Mouse (Mus musculus): ENCODE results near the gene Eif4g3.
"Not testable (repeated sequence)": the region's sequence is repeated elsewhere in the genome, so short reads cannot be mapped to it uniquely, and the experiment has no call there.

The Eif4g3 gene

GRCm38 (mm10) chr4:137992890-137993289, at the start of gene Eif4g3:
Eif4g3 (plus strand) TSS chr4:137993022.
- no peak for DNase-seq

- DNase-seq, result no peak
These were observed 49.3 kb upstream of the Eif4g3 start for GRCm38 (mm10) chr4:137943540-137943939.

- DNase-seq, result peak in 1 of 2 experiments; percentile 14
These were observed 47.4 kb upstream of the Eif4g3 start for GRCm38 (mm10) chr4:137945376-137945775.

GRCm38 (mm10) chr4:137946419-137946818, 46.4 kb upstream of the Eif4g3 start:
- DNase-seq, result no peak

GRCm38 (mm10) chr4:137952840-137953239, 40.0 kb upstream of the Eif4g3 start:
- peak; percentile 88 to 89 for DNase-seq

GRCm38 (mm10) chr4:137954184-137954583, 38.6 kb upstream of the Eif4g3 start:
- no peak for DNase-seq

GRCm38 (mm10) chr4:137954926-137955396, 37.9 kb upstream of the Eif4g3 start:
- DNase-seq, result peak; percentile 28 to 29

- no peak for DNase-seq
These were observed 36.6 kb upstream of the Eif4g3 start for GRCm38 (mm10) chr4:137956260-137956659.

- DNase-seq, result peak in 1 of 2 experiments; percentile 16
These were observed 32.7 kb upstream of the Eif4g3 start for GRCm38 (mm10) chr4:137959889-137960665.

- no peak for DNase-seq
These were observed 32.1 kb upstream of the Eif4g3 start for GRCm38 (mm10) chr4:137960757-137961156.

- DNase-seq, result no peak
These were observed 30.0 kb upstream of the Eif4g3 start for GRCm38 (mm10) chr4:137962643-137963350.

- DNase-seq, result no peak
These were observed 29.4 kb upstream of the Eif4g3 start for GRCm38 (mm10) chr4:137963431-137963830.

GRCm38 (mm10) chr4:137963881-137964584, 28.8 kb upstream of the Eif4g3 start:
- DNase-seq, result peak; percentile 78 to 79

GRCm38 (mm10) chr4:137964585-137964930, 28.3 kb upstream of the Eif4g3 start:
- DNase-seq, result no peak

- peak; percentile 76 to 80 for DNase-seq
These were observed 24.6 kb upstream of the Eif4g3 start for GRCm38 (mm10) chr4:137968203-137968602.

GRCm38 (mm10) chr4:137970623-137971199, 22.1 kb upstream of the Eif4g3 start:
- DNase-seq, result not testable (repeated sequence)

GRCm38 (mm10) chr4:137974856-137975432, 17.9 kb upstream of the Eif4g3 start:
- DNase-seq, result not testable (repeated sequence)

GRCm38 (mm10) chr4:137979066-137979644, 13.7 kb upstream of the Eif4g3 start:
- not testable (repeated sequence) for DNase-seq

GRCm38 (mm10) chr4:137982869-137983268, 10.0 kb upstream of the Eif4g3 start:
- DNase-seq, result no peak

GRCm38 (mm10) chr4:137984212-137984611, 8.6 kb upstream of the Eif4g3 start:
- no peak for DNase-seq

- no peak for DNase-seq
These were observed 8.1 kb upstream of the Eif4g3 start for GRCm38 (mm10) chr4:137984746-137985145.

- no peak for DNase-seq
These were observed 3.4 kb upstream of the Eif4g3 start for GRCm38 (mm10) chr4:137989426-137989825.
